Mouse (Mus musculus) induced T-regulatory cell, adult 2 months (primary cell): ENCODE data around the gene Cfap46.
"Not testable (repeated sequence)": the region's sequence is repeated elsewhere in the genome, so short reads cannot be mapped to it uniquely, and the experiment has no call there.

Source experiments
- DNase-seq: peaks from one replicate; pipeline ENCODE4 v3.0.0-alpha.2; 2012; ENCODE audit warnings: low read depth

Gene Cfap46

DNA sequence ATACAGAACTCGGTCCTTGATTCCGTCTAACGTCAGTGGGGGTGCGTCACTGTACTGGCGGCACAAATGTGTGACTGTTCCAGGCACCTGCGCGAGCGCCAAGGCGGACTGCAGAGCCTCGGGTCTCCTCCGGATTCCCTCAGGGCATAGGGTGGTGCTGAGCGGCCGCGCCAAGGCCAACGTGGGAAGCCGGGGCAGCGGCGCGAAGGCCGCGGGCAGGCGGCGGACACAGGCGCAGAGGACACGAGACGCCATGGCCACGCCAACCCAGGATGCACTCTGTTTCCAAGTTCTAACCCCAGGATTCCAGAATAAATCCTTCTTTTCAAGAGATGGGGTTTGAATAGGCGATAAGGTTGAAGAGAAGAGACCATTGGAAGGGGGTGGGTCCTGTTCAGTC lies 23.7 kb downstream of the Cfap46 start:
- not testable (repeated sequence) for DNase-seq

DNA sequence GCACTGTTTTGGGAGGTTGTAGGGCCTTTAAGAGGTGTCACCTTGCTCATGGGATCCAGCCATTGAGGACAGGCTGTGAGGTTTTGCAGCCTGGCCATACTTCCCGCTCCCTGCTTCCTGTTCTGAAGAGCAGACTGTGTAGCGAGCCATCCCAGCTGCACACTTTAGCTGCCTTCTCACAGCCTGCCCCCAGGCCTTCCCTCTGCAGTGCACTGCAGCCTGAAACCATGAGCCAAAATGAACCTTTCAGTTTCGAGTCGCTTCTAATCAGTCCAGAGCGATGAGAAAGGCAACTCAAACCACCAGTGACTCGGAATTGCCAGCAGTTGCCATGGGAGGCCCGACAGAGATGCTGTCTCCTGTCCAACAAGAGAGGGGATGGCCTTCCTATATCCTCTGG lies 33.9 kb downstream of the Cfap46 start:
- DNase-seq: no peak

DNA sequence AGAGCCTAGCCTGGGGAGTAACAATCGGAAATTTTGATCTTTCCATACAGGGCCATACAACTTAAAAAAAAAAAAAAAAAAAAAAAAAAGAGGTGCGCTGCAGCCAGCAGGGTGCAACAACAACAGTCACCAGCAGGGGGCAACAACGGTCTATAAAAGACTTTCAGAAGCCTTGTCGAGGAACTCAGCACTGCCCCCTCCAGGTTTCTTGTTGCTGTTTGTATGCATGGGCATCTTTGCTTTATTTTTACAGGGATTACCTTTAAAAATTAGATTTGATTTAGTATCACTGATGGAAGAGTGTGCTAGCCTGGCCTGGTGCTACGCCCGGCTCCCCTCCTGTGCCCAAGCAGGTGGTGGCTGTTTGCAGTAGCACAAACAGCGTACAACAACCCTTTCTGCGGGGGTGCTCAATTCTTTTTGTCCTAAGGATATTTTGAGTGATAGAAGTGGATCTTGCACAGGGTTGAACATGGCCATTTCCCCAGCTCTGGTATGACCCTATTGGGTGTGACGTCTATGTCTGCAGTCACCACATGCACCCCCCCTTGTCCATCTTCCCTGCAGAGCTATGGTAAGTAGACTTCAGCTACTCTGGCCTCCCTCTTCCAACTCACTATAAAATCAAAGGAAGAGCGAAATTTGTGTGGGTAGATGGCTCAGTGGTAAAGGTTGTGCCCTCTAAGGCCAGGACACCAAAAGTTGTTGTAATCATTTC lies 35.4 kb downstream of the Cfap46 start:
- peak; percentile 92 for DNase-seq

DNA sequence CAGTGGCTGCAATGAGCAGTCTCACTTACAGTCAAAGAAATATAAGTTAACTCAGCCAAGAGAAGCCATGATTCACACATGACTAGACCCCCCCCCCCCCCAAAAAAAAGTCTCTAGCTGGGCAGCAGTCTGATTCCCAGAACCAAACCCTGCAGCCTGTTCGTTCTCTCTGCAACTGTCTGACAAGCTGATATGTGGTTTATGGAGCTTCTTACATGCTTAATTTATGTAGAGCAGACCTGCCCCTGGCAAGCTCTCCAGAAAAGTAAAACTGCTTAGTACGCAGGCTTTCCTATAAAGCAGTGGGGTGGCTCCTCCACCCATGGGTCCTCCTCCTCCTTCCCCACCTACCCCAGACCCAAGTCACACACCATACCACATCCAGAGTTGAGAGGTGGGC lies 50.2 kb downstream of the Cfap46 start:
- DNase-seq: no peak

DNA sequence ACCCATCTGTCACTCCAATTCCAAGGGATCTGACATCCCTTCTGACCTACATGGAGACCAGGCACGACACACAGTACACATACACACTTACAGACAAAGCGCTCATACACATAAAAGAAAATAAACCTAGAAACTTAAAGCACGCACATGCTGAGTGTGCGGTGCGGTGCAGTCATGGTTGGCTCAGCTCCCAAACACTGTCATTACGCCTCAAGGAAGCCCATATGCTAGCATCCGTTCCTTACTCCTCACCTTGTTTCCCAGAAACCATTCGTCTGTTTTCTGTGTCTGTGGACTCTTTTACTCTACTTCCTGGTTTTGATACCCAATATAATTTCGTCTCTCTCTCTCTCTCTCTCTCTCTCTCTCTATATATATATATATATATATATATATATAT lies 58.5 kb downstream of the Cfap46 start:
- no peak for DNase-seq

DNA sequence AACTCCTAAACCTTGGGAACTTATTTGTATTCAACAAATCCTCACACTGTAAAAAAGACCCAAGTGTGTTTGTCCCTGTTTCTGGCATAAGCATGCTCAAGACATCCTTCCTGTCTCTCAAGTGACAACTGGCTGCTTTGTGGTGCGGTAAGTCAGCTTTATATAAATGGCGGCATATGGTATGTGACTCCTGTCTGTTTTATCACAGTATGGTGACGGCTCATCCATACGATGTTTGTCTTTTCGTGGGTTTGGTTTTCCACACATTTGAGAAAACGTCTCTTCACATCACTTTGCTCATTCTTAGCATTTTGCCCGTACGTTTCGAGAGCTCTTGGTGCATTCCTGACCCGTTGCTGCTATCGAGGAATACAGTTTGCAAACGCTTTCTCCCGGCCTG lies 61.0 kb downstream of the Cfap46 start:
- DNase-seq: no peak

DNA sequence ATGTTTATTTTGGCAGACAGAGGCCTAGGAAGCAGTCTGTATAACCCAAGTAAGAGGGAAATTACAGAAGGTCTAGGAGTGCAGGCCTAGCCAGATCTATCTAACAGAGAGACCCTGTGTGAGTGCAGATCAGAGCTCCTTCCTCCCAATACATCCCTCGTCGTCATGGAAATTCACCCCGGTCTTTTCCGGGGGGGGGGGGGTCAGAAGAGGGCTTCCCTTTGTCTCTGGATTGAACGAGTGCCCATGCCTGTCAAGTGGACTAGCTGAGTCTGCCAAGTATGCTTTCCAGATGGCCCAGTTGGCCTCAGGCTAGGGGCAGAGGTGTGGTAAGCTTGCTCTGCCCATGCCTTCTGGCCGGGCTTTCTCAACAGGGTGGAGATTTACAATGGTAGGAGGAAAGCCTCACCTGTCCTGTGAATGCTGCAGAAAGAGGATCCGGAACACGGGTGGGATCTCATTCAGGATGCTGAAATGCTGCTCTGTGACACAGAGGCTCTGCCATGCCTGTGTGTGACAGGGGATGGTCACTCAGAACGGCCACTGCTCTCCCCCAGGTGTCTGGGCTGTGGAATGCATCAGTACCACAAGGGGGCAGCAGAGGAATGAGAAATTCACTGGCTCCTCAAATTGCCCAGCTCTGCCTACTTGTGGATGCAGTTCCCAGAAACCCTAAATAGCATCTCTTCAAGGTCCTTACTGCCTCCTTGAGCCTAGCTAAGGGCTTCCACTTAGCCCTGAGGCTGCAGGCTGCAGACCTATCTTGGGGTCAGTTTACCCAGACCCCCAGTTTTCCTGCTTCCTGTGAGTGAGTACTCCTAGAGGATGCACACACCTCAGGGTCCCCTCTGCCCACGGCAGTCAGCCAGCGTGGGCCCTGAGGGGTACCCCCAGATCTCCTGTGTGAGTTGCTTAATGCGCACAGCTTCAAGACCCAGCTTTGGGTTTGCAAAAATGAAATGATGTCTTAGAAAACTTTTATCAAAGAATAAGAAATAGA lies 67.5 kb downstream of the Cfap46 start:
- peak; percentile 58 for DNase-seq

DNA sequence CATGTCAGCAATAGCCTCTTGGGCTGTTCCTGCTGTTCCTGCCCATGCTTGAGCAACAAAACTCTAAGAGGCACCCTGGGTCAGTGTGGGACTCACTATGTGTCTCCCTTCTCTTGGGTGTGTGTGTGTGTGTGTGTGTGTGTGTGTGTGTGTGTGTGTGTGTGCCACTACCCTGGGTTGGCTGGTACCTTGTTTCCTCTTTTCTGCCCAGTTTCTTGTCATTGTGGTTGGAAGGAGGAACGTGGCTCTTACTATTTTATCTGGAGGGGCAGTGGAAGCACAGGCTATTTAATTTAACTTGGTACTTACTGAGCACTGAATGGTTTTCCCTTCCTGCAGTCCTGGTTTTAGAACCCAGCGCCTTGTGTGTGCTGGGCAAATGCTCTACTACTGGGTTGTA lies 73.3 kb downstream of the Cfap46 start:
- no peak for DNase-seq

DNA sequence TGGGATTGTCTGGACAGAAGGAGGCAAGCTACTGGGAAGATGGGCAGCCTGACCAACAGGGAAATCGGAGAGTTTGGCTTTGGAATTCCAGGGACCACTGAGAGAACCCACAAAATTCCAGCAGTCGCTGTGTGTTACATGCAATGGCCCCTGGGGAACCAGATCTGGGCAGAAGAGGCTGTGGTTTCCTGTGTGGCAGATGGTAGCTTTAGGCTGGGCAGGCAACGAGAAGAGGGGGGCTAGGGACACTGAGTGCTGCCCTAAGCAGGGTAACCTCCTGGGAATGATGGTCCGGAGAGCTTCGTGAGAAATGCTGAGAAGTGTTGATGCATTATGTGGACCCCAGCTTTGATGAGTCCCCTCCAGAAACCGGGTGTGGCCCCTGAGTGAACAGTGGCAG lies 87.8 kb downstream of the Cfap46 start:
- DNase-seq: no peak

DNA sequence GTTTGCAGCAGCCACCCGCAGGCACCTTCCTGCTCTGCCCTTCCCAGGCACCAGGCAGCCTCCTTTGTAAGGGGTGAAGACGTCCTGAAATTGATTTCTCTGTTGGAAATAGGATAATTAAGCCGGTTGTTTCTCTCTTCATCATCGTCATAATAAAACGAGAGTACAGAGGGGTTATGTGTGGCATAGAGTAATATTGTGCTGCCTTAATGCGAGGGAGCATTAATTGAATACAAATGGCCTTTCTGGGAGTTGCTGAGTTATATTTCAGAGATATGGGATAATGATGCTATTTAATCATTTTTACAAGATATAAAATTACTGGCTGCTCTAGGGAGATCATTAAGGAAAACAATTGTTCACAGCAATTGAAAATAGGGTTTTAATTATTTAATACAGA lies 88.3 kb downstream of the Cfap46 start:
- DNase-seq: no peak

DNA sequence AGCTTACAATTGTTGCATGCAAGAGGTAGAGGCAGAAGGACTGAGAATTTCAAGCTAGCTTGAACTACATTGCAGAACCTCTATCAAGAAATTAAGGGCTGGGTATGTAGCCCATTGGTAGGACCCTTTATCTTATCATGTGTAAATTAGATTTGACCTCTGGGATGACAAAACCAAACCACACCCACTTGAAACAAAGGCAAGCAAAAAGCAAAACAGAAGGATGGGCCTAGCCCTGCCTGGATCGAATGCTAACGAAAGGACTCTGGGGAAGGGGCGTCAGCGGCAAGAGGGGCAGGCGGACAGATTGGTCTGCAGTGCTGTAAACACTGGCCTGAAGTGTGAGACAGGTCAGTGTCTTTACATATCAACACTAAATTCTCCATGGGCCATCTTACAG lies 92.3 kb downstream of the Cfap46 start:
- no peak for DNase-seq

DNA sequence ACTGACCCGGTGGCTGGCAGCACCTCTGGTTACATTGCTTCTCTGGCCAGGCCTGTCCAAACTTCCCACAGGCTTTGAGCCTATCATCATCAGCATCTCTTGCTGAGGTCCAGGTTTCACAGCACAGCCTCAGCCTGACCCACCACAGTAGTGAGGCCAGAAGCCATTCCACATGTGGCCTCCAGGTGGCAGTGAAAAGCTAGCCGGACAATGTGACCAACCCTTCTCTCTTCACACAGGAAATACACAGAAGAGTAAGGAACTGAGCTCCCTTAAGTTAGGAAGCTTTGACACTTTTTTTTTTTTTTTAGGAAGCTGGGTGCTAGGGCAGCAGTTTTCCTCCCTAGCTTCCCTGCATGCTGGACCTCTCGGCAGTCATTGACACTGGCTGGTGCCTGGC lies 93.3 kb downstream of the Cfap46 start:
- peak; percentile 22 for DNase-seq

DNA sequence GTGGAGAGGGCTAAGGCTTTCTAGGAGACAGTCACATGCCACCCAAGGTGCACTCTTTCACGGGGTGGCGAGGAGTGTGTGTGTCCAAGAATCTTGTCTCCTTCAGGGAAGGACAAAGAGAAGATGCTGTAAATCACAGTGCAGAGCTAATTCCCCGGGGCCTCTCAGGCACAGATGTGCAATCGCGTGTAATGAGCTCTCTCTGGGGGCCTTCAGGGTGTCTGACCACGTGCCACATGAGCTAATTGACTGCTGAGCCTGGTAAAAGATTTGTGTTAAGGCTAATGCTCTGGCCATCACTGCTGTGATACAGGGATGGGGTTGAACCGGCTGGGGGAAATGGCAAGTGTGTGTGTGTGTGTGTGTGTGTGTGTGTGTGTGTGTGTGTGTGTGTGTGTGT lies 95.7 kb downstream of the Cfap46 start:
- no peak for DNase-seq

DNA sequence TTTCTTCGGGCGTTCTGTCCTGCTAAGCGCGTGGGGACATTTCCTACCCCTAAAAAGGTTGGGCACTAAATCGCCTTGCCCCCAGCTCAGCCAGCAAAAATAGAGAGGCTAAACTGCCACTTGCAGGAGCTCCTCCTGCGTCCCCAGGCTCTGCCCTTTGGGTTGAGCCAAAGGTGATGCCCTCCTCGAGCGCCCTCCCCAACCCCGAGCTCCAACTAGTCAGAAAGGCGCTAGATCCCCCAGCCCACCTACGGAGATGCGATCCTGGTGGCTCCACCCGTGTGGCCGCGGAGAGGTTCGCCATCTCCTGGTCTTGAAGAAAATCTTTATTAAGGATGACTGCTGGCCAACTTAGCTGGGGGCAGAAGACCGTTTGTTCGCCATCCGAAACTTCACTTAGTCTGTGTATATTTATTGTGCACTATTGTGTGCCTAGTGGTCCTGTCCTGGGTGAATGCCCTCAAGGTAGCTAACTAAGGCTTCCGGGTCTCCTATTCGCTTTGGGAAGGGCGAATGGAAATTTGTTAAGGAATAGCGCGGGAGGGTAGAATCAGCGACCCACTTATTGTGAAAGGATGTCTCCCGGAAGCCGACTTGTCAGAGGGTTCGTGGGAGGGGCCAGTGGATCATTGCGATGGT lies 98.3 kb downstream of the Cfap46 start:
- DNase-seq: no peak

DNA sequence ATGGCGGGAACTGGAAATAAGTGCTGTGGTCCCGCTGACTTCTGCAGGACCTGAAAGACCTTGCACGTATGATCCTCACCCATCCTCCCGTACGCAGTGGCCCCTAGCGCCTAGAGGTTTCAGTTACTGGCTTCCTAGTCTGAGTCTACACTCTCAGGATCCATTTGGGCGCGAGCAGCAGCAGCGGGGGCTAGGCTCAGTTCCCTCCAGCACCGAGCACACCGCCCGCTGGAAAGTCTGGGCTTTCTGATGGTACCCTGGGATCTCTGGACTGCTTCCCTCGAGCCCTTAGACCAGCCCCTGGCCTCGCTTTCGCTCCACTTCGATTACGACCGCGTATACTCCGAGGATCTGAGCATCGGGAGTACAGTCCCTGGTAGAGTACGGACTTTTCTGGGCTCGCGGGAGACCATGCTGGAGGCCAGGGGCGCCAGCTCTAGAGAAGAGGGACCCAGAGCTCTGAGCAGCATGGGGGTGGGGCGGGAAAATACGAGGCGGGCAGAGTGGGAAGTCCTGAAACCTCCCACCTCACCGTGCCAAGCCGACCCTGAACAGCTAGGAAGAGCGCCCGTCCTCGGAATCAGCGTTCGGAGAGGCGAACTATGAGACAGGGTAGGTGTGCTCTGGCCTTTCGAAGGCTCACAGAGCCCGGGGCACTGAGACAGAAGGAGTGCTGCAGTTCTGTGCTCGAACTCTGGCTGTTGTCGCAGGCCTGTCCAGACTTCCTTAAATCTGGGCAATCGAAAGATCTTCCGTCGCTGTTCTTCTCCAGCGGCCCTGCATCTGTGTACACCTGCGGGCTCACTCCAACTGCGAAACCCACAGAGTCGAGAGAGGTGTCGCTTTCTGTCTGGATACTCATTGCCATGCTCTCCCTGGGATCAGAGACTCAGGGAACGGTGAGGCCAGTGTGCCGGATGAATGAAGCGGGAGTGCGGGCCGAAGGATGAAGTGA lies 99.1 kb downstream of the Cfap46 start:
- no peak for DNase-seq

DNA sequence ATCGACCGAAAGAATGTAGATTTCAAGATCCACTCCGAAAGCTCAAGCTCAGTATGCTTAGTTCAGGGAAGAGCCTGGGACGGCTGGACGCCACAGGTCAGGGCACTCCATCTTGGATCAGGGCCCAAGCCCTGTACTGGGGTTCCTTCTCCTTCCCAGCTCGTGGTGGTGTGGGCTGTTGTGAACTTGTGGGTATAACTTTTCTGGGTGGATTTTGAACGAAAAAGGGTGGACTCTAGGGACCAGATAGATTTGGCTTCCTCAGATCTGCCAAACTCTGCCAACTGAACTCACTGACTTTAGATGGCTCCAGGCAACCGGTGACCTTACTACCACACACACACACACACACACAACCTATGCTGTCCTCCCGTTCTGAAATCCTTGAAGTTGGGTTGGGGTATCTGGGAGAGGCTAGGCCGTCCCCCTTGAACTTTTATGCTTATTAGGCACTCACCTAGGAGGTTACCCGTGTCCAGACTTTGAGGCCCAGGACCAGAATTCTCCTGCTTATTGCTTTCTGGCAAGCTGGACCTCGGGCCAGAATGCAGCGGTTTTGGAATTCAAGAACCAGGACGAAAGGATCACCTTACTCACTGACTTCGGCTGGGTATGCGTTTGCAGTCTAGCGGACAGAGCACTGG lies 100.4 kb downstream of the Cfap46 start:
- DNase-seq: no peak

DNA sequence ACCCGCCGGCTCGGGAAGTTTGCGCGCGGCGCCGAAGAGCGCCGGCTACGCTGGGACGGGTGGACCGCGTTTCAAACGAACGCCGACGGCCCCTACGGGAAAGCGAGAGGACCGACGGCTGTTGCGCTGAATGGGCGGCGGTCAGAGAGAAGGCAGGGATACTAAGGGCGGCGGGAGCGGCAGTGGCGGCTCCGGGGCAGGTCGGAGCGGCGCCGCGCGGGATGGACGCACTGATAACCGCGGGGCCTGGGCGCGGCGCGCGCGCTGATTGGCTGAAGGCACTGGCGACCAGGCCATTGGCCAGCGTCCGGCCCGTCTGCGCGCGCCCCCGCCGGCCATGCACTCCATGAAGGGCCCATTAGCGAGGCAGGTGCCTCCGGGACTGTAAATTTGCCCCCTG lies 101.0 kb downstream of the Cfap46 start, which contains the start of gene Nkx6-2:
TSS of gene Nkx6-2 (minus strand) at position 203 of the 400 bp plus-strand sequence.
- DNase-seq: no peak

DNA sequence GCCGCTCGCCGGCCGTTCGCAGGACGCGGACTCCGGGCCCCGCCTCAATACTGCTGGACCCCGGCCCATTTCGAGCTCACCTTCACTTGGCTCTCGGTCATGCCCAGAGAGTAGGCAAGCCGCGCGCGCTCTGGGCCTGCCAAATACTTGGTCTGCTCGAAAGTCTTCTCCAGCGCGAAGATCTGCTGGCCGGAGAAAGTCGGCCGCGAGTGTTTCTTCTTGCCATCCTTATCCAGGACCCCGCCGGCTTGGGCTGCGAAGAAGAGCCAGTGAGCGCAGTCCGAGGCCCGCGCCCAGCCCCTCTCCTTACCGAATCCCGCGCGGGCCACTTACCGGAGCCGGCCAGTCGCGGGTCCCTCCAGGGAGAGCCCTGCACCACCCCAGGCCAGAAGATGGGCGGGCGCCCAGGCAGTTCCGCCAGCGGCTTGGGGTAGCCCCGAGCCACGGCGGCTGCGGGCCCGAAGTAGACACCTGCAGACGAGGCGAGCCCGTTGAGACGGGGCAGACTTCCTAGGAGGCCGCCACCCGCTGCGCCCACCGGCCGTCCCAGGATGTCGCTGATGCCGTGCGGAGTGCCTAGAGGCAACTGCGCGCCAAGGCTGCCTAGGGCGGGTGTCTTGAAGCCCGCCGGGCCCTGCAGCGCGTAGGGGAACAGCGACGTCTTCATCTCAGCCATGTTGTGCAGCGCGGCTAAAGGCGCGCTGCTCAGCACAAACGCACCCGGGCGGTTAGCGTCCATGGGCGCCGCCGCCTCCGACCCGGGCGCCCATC lies 101.6 kb downstream of the Cfap46 start:
- no peak for DNase-seq

DNA sequence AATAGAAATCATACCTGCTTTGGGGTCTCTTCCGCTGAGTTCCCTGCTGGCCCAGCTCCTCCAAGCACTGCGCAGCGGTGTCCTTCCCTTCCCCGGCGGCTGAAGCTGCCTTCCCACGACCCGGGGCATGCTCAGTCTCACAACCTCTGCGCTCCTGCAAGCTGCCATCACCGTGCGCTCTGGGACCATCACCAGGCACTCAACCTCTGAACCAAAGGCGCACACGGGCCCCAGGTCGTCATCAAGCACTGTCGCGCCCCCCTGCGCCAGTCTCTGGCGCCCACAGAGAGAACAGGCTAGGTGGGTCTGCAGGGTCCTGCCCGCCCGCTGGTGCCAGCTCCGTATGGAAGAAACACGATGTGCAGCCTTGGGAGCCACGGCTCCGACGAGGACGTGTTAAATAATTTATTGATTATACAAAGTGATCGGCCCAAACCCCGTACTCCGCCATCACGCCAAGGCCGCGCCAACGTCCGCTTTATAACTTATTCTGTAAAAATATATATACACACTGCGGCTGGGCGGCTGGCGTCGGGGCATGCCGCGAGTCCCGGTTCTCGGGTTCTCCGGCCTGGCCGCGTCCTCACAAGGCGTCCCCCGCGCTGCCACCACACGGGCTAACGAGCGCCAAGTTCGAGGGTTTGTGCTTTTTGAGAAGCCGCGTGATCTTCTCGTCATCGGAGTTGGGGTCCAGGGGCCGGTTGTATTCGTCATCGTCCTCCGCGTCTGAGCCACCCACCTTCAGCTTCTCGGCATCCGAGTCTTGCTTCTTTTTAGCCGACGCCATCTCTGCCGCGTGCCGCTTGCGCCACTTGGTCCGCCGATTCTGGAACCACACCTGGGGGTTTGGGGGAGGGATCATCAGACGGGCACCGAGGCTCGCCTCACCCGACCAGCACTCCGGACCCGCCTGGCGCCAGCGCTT lies 102.5 kb downstream of the Cfap46 start:
- no peak for DNase-seq
